Mouse (Mus musculus): ENCODE results near the gene Zc3h10.
"Not testable (repeated sequence)": the region's sequence is repeated elsewhere in the genome, so short reads cannot be mapped to it uniquely, and the experiment has no call there.

Zc3h10 gene

DNA sequence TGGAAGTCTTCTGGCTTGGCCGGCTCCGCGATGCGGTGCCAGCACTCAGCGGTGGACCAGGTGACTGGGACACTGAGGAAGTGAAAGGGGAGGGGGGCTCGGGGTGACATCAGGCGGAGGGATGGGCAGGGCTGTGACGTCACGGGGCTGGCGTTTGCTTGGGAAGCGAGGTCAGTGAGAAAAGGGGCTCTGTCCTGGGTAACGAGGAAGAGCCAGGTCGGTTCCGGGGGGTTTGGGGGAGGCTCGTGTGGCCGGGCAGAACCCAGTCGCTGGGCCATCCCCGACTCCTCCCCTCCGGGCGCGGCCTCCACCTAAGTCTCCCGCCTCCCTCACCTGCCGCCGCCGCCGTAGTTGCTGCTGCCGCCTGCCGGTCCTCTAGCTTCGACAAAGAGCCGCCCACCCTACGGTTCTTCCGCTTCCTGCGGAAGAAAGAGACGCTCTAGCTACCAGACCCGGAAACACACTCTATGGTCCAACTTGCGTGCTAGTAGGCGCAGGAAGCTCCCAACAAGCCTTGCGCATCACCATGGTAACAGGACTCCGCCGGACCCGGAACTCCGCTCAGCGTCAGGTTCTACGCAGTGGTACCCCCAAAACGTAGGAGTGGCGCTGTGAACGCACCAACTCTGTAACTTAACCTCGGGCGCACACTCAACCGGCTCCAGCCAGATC lies at the start of gene Zc3h10:
Zc3h10 (minus strand) TSS at position 414 of the 672 bp plus-strand sequence.
- DNase-seq = peak; percentile 94

- no peak for DNase-seq
These were observed 45.2 kb upstream of the Zc3h10 start for GRCm38 (mm10) chr10:128592797-128593196.

DNA sequence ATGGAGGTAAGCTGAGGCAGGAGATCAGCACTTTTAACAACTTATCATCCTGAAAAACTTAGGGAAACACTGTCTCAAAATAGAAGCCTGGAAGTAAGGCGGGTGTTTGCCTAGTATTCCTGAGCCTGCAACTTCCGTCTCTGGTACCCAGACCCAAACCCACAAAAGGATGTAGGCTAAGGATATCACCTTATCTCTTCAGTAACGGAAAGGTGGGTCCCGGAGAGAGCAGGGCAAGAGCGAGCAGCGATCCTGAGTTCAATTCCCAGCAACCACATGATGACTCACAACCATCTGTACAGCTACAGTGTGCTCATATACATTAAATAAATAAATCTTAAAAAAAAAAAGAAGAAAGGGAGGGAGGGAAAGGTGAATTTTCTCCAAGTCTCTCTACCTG lies 43.9 kb upstream of the Zc3h10 start:
- no peak for DNase-seq

DNA sequence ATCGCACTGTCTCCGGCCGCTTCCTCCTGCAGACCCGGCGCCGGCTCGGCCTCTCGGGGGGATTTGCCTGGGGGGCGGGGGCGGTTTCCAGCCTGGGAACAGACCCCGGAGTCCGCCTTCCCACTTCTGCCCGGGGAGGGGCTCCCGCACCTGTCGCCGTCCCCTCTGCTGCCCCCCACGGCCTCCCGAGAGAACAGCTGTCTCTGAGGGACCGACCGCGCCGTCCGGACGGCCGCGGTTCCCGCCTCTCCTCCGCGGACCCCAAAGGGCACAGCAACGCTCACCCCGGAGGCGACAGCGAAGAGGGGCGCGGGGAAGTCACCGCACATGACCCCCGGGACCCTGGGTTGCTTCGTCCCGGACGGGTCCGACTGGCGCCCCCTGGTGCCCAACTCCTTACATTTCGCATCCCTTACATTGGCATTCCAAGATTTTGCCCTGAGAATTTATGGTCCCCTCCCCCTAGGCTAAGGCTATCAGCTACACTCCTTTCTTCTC lies 42.7 kb upstream of the Zc3h10 start:
- peak; percentile 83 to 88 for DNase-seq

DNA sequence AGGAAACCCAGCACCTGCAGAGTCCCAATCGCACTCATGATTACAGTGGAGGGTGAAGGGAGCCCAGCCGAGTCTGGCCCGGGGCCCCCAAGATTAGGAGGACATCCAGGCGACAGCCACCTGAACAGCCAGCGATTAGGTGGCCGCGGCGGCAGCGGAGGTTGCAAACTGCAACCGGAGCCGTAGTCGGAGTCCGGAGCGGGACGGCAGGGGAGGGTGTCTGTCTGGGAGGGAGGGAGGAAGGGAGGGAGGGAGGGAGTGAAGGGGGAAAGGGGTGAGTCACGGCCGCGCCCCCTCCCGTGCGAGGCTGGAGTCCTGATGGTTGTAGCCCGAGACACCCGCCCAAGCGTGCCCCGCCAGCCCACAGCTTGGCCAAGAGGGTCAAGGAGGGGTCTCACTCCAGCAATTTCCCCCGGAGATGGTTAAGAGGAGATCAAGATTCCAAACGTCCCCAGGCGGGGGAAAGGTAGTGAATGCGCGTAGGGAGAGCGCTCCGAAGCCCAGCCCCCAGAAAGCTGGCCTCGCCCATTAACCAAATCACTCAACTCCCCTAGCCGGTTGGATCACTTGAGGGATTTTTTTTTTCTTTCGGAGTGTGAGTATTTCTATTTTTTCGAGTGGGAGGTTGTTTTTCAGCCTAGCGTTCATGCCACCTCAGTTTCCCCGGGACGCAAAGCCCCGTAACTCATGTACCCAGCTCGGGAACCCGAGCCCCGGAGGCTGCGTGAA lies 42.1 kb upstream of the Zc3h10 start, which contains the start of gene Erbb3:
Erbb3 (minus strand) TSS at position 189 of the 729 bp plus-strand sequence.
- peak; percentile 30 to 32 for DNase-seq

DNA sequence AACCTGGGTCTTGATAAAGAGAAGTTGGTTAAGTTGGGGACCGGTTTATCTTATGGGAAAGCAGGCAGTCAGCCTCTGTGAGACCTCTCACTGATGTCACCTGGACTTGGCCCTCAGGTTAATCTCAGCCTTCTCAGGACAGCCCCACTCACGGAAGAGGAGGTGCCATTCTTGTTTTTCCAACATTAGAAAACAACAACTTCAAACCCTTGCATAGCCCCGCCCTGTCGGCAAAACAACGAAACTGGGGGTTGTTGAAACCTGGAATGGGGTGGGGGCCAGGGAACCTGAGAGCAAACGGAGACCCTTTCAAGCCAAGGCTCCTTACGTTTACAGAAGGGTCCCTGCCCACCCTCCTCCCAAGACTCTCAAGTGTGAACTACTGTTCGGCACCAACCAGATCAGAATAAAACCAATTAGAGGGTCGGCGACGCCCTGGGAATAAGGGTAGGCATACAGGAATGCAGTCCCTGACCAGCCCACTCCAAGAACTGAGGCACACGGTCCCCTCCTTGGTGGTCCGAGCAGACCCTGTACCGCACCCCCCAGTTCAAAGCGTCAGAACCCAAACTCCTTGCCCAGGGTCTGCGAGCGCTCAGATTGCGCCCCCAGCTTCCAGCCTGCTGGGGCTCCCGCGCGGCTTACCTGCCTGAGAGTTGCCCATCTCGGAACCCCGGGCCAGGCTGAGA lies 41.3 kb upstream of the Zc3h10 start:
- peak in 1 of 2 experiments; percentile 6 for DNase-seq

DNA sequence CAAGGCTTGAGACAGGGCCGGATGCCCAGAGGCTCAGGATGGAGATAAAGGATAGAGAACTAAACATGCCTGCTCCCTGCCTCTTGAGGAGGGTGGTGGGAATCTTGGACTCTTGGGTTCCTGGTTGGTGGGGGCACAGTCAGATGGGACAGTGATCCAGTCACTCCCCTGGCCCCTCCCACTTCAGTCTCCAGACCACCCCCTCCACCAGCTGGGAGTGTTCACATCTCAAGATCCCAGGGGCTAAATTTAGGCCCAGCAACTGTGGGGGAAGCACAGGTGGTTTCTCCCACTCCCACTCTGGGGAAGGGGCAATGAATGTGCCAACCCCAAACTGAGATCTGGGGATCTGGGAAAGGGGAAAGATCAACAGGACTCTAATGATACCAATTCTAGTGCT lies 40.6 kb upstream of the Zc3h10 start:
- DNase-seq = no peak

- DNase-seq = no peak
These were observed 40.1 kb upstream of the Zc3h10 start for GRCm38 (mm10) chr10:128587697-128588096.

- DNase-seq = no peak
These were observed 39.5 kb upstream of the Zc3h10 start for GRCm38 (mm10) chr10:128587120-128587519.

DNA sequence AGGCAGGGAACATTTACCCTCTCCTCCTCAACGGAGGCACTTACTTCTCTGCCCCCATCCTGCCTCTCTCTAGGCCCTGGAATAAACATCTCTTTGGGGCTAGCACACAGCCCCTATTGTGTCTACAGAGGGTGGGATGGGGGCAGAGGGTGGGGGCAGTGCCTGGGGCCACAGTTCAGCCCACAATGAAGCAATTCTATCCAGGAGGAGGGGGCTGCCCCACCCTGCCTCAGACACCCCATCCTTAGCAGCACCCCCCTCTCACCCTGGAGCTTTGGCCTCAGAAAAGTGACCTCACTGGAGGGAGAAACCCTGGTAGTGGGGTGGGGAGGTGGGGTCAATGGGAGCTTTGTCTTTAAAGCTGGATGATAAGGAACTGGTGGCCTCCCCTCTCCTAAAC lies 39.0 kb upstream of the Zc3h10 start:
- DNase-seq = no peak

- DNase-seq = no peak
These were observed 36.8 kb upstream of the Zc3h10 start for GRCm38 (mm10) chr10:128584386-128584785.

GRCm38 (mm10) chr10:128583644-128584043 lies 36.1 kb upstream of the Zc3h10 start:
- peak in 1 of 2 experiments; percentile 46 for DNase-seq

GRCm38 (mm10) chr10:128579731-128580130 lies 32.2 kb upstream of the Zc3h10 start:
- no peak for DNase-seq

DNA sequence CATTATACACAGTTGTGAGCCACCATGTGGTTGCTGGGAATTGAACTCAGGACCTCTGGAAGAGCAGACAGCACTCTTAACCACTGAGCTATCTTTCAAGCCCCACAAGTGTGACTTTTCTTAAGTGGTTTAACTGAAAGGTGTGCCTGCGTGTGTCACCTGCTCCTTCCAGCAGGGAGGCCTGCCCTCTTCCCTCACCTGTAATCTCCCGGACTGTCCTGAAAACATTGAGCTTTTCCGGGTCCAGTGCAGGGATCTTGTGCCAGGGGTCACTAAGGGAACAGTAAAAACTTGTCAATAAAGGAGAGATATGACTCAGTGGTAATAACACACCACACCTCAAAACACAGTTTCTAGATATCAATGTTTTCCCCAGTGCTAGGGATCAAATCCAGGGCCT lies 31.7 kb upstream of the Zc3h10 start:
- DNase-seq = no peak

DNA sequence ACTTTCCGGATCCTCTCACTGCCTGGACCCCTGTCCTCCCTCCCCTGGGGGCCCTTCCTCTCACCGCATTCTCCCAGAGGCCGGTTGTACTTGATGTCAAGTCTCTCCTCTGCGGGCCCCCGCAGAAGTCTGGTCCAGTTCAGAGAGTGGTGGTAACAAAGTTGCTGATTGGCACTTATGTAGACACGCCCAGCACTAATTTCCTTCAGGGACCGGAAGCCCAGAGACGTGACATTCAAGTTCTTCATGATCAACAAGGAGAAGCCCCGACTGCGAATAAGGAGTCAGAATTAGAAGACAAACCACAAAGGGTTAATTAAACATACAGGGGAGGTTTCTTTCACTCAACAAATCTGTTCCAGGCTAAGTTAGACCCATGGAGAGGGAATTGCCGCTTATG lies 30.8 kb upstream of the Zc3h10 start:
- DNase-seq = no peak

DNA sequence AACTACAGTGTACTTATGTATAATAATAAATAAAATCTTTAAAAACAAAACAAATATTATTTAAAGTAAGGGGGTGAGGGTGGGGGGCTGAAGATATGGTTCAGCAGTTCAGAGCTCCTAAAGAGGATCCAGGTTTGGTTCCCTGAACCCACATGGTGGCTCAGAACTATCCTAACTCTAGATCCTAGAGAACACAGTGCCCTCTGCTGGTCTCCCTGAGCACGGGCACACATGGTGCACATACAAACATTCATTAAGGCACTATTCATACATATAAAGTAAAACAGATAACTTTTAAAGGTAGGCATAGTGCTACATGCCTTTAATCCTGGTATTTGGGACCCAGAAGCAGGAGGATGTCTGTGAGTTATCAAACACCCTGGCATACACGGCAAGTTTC lies 27.5 kb upstream of the Zc3h10 start:
- DNase-seq = peak in 1 of 2 experiments; percentile 27

DNA sequence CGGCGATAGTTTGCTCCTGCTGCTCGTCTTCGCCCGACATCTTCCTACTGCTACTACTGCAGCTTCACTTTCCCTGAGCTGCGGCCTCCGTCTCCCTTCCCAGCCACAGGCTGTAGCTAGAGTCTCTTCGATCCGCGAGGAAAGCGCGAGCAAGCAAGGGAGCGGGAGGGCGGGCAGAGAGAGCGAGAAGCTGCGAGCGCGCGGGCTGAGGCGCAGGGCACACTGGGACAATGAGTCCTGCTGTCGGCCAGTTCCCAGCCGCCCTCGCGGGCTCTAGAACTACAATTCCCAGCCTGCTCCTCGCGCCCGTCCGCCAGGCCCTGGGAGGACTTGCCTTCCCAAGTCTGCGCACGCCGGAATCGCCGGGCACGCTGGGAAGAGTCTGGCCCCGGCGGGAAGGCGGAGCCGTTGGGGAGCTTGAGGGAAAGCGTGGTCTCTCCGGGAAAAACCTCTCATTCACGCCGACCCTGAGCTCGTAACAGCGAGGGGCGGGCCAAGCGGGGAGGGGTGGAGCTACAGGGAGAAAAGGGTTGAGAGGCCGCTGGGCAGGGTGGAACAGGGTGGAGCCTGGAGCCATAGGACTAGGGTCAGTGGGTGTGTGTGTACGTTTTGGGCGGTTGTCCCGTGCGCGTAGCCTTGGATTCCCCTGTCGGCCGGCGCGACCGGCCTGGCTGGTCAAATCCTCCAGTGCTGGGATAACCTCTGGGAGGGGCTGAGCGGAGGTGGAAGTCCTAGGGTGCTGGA lies 18.4 kb upstream of the Zc3h10 start, which contains the start of gene Pa2g4:
Pa2g4 (minus strand) TSS at position 200 of the 744 bp plus-strand sequence.
- DNase-seq = peak; percentile 97 to 98

DNA sequence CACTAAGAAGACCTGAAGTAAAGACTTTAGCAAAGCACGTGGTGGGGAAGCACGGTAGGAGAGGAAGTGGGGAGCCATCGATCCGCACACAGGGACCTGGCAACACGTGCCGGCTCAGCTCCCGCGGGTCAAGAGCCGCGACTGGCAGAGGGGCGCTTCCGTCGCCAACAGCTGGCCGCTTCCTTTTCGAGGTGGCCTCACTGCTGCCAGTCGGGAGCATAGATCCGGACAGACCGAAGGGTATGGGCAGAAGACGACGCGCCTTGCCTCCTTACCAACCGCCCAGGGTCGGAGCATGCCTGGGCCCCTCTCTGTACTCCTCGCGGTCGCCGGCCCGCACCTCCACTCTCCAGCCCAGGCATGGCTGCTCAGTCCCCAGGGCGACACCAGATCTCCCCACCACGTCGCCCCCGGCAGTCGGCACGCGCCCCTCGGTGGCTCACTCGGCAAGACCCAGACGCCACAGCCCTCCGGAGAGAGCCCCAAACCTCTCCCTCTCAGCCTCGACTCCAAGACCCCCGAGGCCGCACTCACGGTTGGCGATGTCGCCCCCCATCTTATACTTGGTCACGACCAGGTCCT lies 17.7 kb upstream of the Zc3h10 start:
- no peak for DNase-seq

- DNase-seq = no peak
These were observed 16.0 kb upstream of the Zc3h10 start for GRCm38 (mm10) chr10:128563544-128563943.

DNA sequence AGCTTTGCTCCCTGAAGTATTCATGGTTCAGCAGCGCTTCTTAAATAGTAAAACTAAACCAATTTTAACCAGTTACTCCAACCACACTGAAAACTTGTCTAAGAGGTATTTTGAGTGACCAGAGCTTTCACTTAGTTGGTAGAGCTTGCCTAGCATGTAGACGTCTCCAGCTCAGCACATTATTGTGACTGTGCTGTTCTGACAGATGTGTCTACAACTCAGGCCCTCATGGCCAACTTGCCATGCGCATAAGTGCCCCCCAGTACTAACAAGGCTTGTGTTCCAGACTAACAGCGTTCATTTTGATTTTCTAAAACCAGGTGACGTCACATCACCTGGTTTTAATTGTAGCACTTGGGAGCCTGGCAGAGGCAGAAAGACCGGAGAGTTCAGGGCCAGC lies 9.4 kb upstream of the Zc3h10 start:
- DNase-seq = no peak

DNA sequence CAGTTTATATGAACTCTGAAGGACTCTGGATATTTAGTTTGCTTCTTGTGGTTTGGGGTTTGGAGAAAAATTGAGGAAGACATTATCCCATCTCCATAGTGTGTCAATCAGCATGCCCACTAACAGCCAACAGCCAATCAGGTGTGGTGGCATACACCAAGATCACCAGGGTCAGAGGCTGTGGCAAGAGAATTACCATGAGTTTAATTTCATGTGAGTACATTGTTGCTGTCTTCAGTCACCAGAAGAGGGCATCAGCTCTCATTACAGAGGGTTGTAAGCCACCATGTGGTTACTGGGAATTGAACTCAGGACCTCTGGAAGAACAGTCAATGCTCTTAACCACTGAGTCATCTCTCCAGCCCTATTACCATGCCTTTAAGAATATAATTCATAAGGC lies 8.7 kb upstream of the Zc3h10 start:
- no peak for DNase-seq

GRCm38 (mm10) chr10:128555567-128555966 lies 8.0 kb upstream of the Zc3h10 start:
- not testable (repeated sequence) for DNase-seq

All from cerebellum, postnatal 14 days (tissue).